Mouse (Mus musculus) heart, adult 18-20 months (tissue): ENCODE results near the gene Dnah17. TPM values are rescaled to one million over a fixed set of nuclear protein-coding genes. Genes with fewer than 3 reads are reported as not detected.

ENCODE experiments used
- DNase-seq, 2 experiments: peaks; one replicate each; pipeline ENCODE4 v3.0.0; 2021 to 2022; ENCODE audit warnings: mixed read lengths in 1 of 2
- total RNA-seq, 2 experiments: library from RNA; stranded (reverse); gene quantifications; 2 replicates each; pipeline ENCODE4 v1.2.3; 2021

Dnah17 gene
- total RNA-seq, 2 experiments from 2014 or later = 0.02 to 0.05 TPM

DNA sequence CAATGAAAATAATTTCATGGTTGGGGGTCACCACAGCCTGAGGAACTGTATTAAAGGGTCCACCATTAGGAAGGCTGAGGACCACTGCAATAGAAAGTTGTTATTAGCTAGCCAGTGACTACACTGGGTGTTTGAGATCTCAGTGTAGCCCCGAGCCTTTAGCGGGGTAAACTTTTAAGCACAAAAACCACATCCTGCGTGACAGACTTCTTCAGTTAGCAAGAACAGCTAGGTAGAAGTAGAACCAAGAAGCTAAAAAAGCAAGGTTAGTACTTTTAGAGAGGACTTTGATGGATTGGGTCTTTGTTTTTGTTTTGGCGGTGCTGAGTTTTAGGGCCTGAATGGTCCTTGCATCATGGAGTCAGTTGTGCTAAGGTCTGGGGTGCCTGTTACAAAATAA lies 13.3 kb upstream of the Dnah17 start:
- no peak for DNase-seq

DNA sequence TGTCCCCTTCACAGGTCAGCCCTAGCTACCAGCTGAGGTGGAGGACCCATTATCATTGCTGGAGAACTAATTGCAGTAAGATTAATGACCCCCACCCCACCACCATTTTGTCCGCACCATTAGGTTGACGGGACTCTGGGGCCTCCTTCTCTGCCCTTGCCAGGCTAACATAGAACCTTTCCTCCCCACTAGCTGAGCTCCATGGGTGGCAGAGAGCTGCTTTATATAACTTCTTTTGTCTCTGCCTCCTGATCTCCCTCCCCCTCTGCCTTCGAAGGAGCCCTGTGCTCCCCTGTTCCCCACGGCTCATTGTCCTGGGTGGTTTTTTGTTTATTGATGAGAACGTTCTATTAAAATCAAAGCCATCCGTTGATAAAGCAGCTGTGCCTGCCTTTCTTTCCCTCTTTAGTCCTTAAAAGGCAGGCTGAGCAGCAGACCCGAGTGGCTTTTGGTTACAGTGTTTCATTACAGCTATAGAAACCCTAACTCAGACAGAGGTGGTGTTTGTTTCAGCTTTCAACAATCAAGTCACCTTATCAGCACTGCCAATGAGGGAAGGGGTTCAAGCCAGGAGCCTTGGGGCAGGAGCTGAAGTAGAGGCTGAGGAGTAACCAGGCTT lies 12.2 kb upstream of the Dnah17 start:
- DNase-seq = no peak

DNA sequence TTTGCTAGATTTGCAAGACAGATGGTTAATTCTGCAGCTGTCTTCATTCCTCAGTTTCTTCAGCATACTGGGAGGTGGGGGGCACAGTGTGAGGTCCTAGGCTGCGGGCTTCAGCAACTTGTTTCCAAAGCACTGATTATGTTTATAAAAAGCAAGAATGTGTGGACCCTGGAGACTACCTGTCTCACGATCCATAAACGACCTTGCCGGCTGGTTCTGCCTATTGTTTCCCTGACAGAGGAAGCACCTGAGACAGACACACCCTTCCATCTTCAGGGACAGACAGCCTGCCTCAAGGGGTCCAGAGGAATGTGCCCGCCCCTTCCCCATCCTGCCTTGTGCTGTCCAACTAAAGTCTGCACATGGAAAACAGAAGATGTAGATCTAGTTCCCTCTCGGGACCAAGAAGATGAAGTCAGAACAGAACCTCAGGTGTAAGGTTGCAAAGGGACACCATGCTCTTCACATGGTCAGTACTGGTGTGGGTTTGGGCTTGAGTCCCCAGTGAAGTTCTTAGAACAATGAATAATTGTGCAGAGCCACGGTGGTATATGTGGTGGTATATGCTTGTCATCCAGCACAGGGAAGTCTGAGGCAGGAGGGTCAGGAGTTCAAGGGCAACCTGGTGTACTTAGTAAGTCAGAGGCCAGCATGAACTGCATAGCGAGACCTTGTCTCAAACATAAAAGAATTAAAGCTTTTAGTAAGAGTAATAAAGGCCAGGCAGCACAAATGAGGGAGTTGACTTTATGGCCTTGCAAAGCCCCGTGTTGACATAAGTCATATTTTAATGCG lies 10.5 kb upstream of the Dnah17 start:
- DNase-seq = peak in 1 of 2 experiments; percentile 72

- DNase-seq = no peak
Observed at GRCm38 (mm10) chr11:118138347-118138746, 7.9 kb upstream of the Dnah17 start.

DNA sequence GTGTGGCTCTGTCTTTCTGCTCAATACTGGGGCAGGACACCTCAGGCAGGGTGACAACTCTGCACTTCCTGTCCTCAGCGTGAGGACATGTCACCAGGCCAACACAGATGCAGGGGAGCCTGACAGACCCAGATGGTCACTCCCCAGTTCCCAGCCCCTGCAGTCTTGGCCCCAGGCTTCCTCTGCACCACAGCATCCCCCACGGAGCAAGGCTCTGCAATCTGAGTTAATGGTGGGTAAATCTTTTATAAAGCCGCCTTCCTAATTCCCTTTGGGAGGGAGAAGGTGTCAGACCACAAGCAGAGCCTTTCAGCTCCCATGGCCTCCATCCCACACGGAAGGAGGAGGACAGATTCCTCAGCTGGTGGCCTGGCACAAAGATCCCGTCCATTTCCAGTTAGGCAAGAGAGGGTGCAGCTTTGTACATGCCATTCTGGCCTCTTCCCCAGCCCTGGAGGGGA lies 5.8 kb upstream of the Dnah17 start:
- DNase-seq = peak in 1 of 2 experiments; percentile 23

DNA sequence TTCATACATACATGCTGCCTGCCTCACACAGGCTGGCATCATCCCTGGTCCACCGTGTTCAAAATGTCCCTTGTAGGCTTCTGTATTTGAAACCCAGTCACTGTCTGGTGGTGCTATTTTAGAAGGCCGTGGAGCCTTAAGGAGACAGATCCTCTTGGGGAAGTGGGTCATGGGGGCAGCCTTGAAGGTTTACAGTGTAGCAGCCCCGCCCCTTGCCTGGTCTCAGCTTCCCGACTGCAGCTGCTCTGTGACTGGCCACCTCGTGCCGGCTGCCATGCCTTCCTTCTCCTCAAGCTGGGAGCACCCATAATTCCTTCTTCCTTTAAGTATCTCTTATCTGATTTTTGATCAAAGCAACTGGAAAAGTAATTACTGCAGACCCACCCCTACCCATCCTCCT lies 4.8 kb upstream of the Dnah17 start:
- DNase-seq = peak in 1 of 2 experiments; percentile 37

GRCm38 (mm10) chr11:118133752-118134169 lies 3.3 kb upstream of the Dnah17 start:
- peak in 1 of 2 experiments; percentile 56 for DNase-seq

GRCm38 (mm10) chr11:118133133-118133751 lies 2.8 kb upstream of the Dnah17 start:
- DNase-seq = no peak

GRCm38 (mm10) chr11:118132136-118132535 lies 1.7 kb upstream of the Dnah17 start:
- DNase-seq = peak in 1 of 2 experiments; percentile 45

GRCm38 (mm10) chr11:118129812-118130211 lies 622 bp downstream of the Dnah17 start:
- no peak for DNase-seq

DNA sequence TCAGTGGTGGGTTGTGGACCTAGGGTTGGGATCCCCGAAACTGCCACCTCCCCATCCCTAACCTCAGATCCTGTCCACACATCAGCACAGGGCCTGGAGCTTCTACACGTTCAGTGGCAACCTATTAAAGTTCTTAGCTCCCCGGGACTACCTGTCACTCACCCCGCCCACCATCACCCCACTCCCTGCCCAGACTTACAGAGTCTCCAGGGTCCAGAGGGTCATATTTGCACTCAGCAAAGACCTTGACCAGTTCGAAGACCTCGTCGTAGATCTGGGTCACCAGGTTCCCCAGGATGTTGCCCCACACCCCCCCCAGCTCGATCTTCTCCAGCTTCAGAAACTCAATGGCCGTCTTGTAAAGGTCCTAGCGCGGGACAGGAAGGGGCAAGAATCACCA lies 8.8 kb downstream of the Dnah17 start:
- no peak for DNase-seq

DNA sequence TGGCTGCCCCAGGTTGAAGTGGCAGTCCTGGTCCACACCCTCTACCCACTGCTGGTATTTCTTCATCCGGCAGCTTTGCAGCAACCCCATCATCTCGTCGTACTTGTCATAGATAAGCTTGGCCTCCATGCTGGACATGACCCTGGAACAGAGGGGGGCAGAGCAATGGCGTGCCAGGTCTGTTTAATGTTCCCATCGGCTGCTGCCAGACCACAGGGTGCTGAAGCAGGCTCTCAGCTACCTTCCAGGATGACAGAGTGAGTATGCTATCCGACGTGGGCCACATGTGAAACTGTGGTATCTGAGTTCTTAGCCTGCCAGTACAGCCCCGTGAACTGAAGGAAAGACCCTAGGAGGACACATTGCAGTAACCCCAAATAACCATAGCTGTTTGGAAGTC lies 11.7 kb downstream of the Dnah17 start:
- DNase-seq = no peak

DNA sequence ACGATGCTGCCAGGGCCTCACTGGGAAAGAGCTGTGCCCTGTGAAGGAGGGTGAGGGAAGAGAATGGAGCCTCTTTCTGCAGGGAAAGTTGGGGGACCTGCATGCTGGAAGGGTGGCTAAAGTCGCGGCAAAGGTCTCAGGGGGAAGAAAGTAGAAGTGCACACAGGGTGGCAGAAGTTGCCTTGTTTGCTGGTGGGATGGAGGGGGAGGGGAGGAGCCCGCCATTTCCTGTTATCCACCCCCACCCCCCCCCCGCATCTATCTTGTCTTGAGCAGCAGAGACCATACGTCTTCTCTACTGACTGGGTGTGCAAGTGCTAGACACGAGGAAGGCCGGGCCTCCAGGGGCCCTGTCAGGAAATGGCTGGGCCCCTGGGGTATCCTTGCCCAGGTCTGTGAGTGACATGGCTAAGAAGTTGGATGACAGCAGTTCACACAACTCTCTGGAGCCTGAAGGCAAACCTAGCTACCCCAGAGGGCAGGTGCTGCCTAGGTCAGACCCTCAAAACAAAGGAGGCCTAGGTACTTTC lies 15.8 kb downstream of the Dnah17 start:
- no peak for DNase-seq

- DNase-seq = no peak
Observed at GRCm38 (mm10) chr11:118113516-118114205, 16.8 kb downstream of the Dnah17 start.

GRCm38 (mm10) chr11:118104001-118104400 lies 26.4 kb downstream of the Dnah17 start:
- DNase-seq = peak; percentile 74 to 90

DNA sequence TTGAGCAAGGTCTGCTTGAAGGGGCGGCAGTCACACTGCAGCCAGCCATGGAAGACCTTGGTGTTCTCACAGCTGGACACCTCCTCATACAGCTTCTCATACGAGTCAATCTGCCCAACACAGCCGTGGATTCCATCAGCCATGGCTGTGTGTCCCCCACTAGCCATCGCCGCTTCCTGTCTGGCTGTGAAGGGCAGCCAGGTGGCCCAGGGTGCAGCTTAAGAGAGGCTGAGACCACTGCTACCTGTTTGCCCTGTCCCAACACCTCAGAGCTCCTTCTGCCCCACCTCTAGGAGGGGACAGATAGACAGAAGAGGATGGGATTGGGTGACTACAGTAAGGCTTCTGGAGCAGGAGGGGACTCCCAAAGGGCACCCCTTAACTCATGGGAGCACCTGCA lies 27.1 kb downstream of the Dnah17 start:
- no peak for DNase-seq

DNA sequence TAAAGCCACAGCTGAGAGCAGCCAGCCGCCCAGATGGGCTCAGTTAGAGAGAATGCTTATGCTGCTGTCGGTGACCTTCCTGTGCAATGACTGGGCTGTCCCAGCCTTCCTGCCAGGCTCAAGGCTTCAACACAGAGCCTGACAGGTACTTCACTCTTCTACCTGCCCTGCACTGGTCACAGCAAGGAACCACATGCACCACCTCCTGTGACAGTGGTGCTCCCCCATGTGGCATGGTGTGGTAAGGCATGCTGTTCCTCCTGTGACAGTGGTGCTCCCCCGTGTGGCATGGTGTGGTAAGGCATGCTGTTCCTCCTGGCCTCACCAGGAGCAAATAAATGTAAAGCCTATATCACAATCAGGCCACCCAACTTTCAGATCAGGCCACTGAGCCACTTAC lies 27.6 kb downstream of the Dnah17 start:
- DNase-seq = peak; percentile 81 to 96

- no peak for DNase-seq
Observed at GRCm38 (mm10) chr11:118101133-118101532, 29.3 kb downstream of the Dnah17 start.

- DNase-seq = no peak
Observed at GRCm38 (mm10) chr11:118096736-118097135, 33.7 kb downstream of the Dnah17 start.

GRCm38 (mm10) chr11:118095004-118095403 lies 35.4 kb downstream of the Dnah17 start:
- DNase-seq = no peak

GRCm38 (mm10) chr11:118091002-118091670 lies 39.3 kb downstream of the Dnah17 start:
- no peak for DNase-seq

- peak in 1 of 2 experiments; percentile 18 for DNase-seq
Observed at GRCm38 (mm10) chr11:118088896-118089295, 41.5 kb downstream of the Dnah17 start.
